Mouse (Mus musculus) small intestine, adult 2 months (tissue): ENCODE measurements around the gene Pax2.

Source experiments
- CTCF ChIP-seq: fragments of 200-500 bp; IDR thresholded peaks from 2 replicates; pipeline ENCODE4 v1.5.1; 2012; ENCODE audit warnings: low read depth, mild to moderate bottlenecking, control low read depth, inconsistent platforms, low read length, moderate library complexity, mixed read lengths; ENCODE audit not compliant: insufficient replicate concordance, insufficient read length; ENCODE audit errors: extremely low read depth
- POLR2A ChIP-seq: fragments of 200-500 bp; IDR thresholded peaks from 2 replicates; pipeline ENCODE4 v1.6.1; 2012; ENCODE audit warnings: low read depth, mild to moderate bottlenecking, control low read depth, inconsistent platforms, low read length, moderate library complexity

DNA sequence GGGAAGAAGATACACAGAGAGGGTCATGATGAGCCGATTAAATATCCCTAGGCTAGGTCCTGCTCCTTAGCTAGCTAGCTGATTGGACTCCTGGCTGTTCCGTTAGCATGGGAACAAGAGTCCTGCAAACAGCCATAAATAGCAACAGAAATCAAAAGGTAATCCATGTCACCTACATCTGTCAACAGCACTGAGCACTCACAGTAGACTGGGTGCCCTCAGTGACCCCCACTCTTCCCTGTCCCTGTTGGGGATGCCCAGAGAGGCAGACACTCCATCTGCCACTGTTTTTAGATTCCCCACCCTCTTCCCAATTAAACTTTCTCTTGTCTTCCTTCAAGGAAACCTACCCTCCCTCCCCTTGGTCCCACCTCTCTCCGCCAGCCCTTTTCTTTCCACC lies 130.6 kb downstream of the Pax2 start:
- TF ChIP-seq CTCF (no peak), POLR2A (no peak)
